Comparison of ENCODE assay signal across 21 mouse cellular contexts in the genomic region with DNA sequence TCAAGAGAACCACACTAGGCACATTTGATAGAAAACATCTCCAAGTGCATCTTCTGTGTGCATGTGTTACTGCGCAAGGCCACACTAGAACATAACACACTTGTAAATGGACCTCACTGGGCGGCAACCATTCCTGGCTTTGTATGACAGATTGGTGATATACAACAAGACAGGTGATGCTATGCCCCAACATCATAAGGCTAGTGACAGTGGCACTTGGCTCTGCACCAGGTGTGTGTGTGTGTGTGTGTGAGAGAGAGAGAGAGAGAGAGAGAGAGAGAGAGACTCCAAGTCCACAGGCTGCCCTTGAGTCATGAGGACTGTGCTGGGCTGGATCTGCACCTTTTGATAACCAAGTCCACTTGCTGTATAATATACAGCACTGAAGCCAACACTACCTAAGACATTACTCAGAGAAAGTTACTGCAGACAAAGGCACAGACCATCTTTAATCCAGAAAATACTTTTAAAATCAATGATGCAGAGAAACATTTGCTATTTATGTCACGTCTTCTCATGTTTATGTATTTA.
A peak's percentile ranks its signal among the peaks of the same experiment; 100 is the strongest.
DNase-seq lines count a peak whose midpoint lies in the region; ATAC-seq and TF ChIP-seq lines count a peak whose summit lies in the region.
"Had no signal": no experiment of that assay in that cellular context is flagged by ENCODE, and none has a peak within 500 bp of the region (broad histone marks: within the 10 kb centered on the region; RNA-seq: fewer than 3 reads in every experiment).

No protein-coding gene starts in this region.

- H3K9ac ChIP-seq in liver, embryonic 13.5 days, result no peak overlapping the region
- H3K9ac ChIP-seq in intestine, postnatal 0 days (ENCODE audit: low read depth, low read length), result no peak overlapping the region
- H3K9ac ChIP-seq: forebrain, postnatal 0 days; heart, embryonic 15.5 days; hindbrain, embryonic 15.5 days had no signal

- no peak overlapping the region for H3K4me2 ChIP-seq in liver, embryonic 13.5 days
- H3K4me2 ChIP-seq in myocyte (ENCODE audit: low read depth), result no peak overlapping the region
- no peak overlapping the region for H3K4me2 ChIP-seq in intestine, postnatal 0 days (replicated peaks; ENCODE audit: low read depth)
- H3K4me2 ChIP-seq: heart, embryonic 11.5 days; heart, embryonic 15.5 days; hindbrain, embryonic 15.5 days had no signal

- TF ChIP-seq POLR2A in myocyte (IDR thresholded peaks at IDR 0.05; ENCODE audit: insufficient read length, low read depth), result no peak
- no peak for TF ChIP-seq POLR2A in thymus, adult 2 months (IDR thresholded peaks at IDR 0.05; ENCODE audit: control insufficient read depth, extremely low read depth, insufficient read depth, low read length, poor library complexity)

- TF ChIP-seq CTCF in gastrocnemius, adult 2 months (IDR thresholded peaks at IDR 0.05), result no peak
- no peak for TF ChIP-seq CTCF in intestine, postnatal 0 days (IDR thresholded peaks at IDR 0.05; ENCODE audit: low read depth)
- TF ChIP-seq CTCF in thymus, adult 2 months (IDR thresholded peaks at IDR 0.05; ENCODE audit: borderline replicate concordance, control insufficient read depth, extremely low read depth, insufficient read depth, low read length, poor library complexity), result no peak

- ATAC-seq in erythroblast, adult 5-6 weeks (replicated peaks; ENCODE audit: low FRiP score, poor library complexity, severe bottlenecking), result peak; percentile 55
- ATAC-seq in liver, embryonic 13.5 days (ENCODE audit: low read depth), result peak; percentile 50; the same call in 1 of the 2 replicates
- ATAC-seq in intestine, postnatal 0 days, result no peak
- ATAC-seq: activated CD4-positive, CD25-positive, alpha-beta regulatory T cell, adult 4 months; forebrain, postnatal 0 days; Patski had no signal

- H3ac ChIP-seq in myocyte (ENCODE audit: control insufficient read depth, insufficient read length), result no peak overlapping the region

- peaks cover 48% of the 10 kb centered on the region for H3K4me1 ChIP-seq in liver, embryonic 13.5 days (replicated peaks)
- peaks cover 8% of the 10 kb centered on the region; the same call in 1 of the 2 replicates for H3K4me1 ChIP-seq in intestine, postnatal 0 days (replicated peaks; ENCODE audit: control insufficient read depth, insufficient read depth, low read length)
- peaks cover 48% of the 10 kb centered on the region for H3K4me1 ChIP-seq in thymus, adult 2 months (replicated peaks; ENCODE audit: control insufficient read depth, insufficient read depth, low read length)

- intact Hi-C loops in gastrocnemius, adult 2 months (cut with DNase I), result no loop called here

- WGBS in liver, embryonic 13.5 days (ENCODE audit: insufficient replicate concordance), result 79% methylated on average over 3 of the region's 3 CpGs
- WGBS in intestine, postnatal 0 days, result 92% methylated on average over 3 of the region's 3 CpGs
- WGBS in thymus, adult 2 months, result 97% methylated on average over 3 of the region's 3 CpGs

- H3K27me3 ChIP-seq in liver, embryonic 13.5 days, result no peaks in the 10 kb centered on the region
- no peaks in the 10 kb centered on the region for H3K27me3 ChIP-seq in myocyte (ENCODE audit: control insufficient read depth, insufficient read depth, insufficient read length)
- H3K27me3 ChIP-seq in intestine, postnatal 0 days (replicated peaks; ENCODE audit: control insufficient read depth, insufficient read depth, low read length), result no peaks in the 10 kb centered on the region
- H3K27me3 ChIP-seq in thymus, adult 2 months (ENCODE audit: control insufficient read depth, insufficient read depth, low read length), result no peaks in the 10 kb centered on the region
- H3K27me3 ChIP-seq: CH12.LX; heart, embryonic 15.5 days; hindbrain, embryonic 15.5 days; Patski had no signal

- peak; percentile 69 for DNase-seq in gastrocnemius, adult 2 months
- no peak for DNase-seq in gastrocnemius, postnatal 25 days
- DNase-seq in liver, embryonic 13.5 days, result no peak
- DNase-seq in thymus, adult 2 months, result no peak
- DNase-seq: adrenal gland, postnatal 25 days; cerebellum, adult 18-20 months; cerebellum, adult 9-11 months; forebrain, postnatal 0 days; heart, adult 2 months; heart, postnatal 14 days had no signal

- no peaks in the 10 kb centered on the region for H3K36me3 ChIP-seq in liver, embryonic 13.5 days
- no peaks in the 10 kb centered on the region for H3K36me3 ChIP-seq in myocyte (ENCODE audit: control insufficient read depth, insufficient read depth)
- no peaks in the 10 kb centered on the region for H3K36me3 ChIP-seq in intestine, postnatal 0 days (ENCODE audit: control insufficient read depth, insufficient read depth)
- no peaks in the 10 kb centered on the region for H3K36me3 ChIP-seq in thymus, adult 2 months (ENCODE audit: control insufficient read depth, insufficient read depth, low read length)
- H3K36me3 ChIP-seq: heart, embryonic 15.5 days; hindbrain, embryonic 15.5 days had no signal

- H3K79me2 ChIP-seq in myocyte (ENCODE audit: control insufficient read depth, insufficient read depth), result no peaks in the 10 kb centered on the region

- H3K9me3 ChIP-seq in liver, embryonic 13.5 days (replicated peaks), result no peaks in the 10 kb centered on the region
- H3K9me3 ChIP-seq in intestine, postnatal 0 days (ENCODE audit: control insufficient read depth), result no peaks in the 10 kb centered on the region
- H3K9me3 ChIP-seq: embryonic facial prominence, embryonic 10.5 days; heart, embryonic 15.5 days; hindbrain, embryonic 15.5 days had no signal

- H3K27ac ChIP-seq in gastrocnemius, adult 2 months, result peak overlapping the region; percentile 74
- H3K27ac ChIP-seq in liver, embryonic 13.5 days, result peak overlapping the region; percentile 29; the same call in 1 of the 2 replicates
- no peak overlapping the region for H3K27ac ChIP-seq in intestine, postnatal 0 days (ENCODE audit: low read depth, low read length)
- no peak overlapping the region for H3K27ac ChIP-seq in thymus, adult 2 months (ENCODE audit: control insufficient read depth, insufficient read depth, low read length)
- H3K27ac ChIP-seq: embryonic facial prominence, embryonic 10.5 days; heart, adult 2 months; heart, embryonic 15.5 days; hindbrain, embryonic 15.5 days had no signal

- H3K4me3 ChIP-seq in gastrocnemius, adult 2 months, result no peak overlapping the region
- H3K4me3 ChIP-seq in liver, embryonic 13.5 days (replicated peaks), result no peak overlapping the region
- H3K4me3 ChIP-seq in myocyte, result no peak overlapping the region
- no peak overlapping the region for H3K4me3 ChIP-seq in intestine, postnatal 0 days (ENCODE audit: low read depth, low read length)
- H3K4me3 ChIP-seq in thymus, adult 2 months (ENCODE audit: control insufficient read depth, insufficient read depth, low read length), result no peak overlapping the region
- H3K4me3 ChIP-seq: embryonic facial prominence, embryonic 10.5 days; erythroblast, embryonic 14.5 days; heart, adult 2 months; heart, embryonic 15.5 days; hindbrain, embryonic 15.5 days had no signal

TF ChIP-seq in myocyte, 11 proteins besides CTCF, POLR2A, EP300 and RAD21:
- no peak for TF ChIP-seq USF1 (IDR thresholded peaks at IDR 0.05; ENCODE audit: low read depth)
- peak in 2 of 3 experiments; percentile 26 to 69 for TF ChIP-seq MYOD1 (IDR thresholded peaks at IDR 0.05; ENCODE audit: control insufficient read depth in 1 of 3, insufficient read length in 2 of 3, low read depth in 2 of 3)

Comparison
In these comparisons a context has a peak if more than half of its experiments do, and no peak if none do; other contexts are left out.
1. H3K27ac ChIP-seq: peak in gastrocnemius, adult 2 months (single experiment) and liver, embryonic 13.5 days (single experiment); none in intestine, postnatal 0 days (single experiment) and thymus, adult 2 months (single experiment).